Mouse (Mus musculus) spleen, postnatal 4 days (tissue): ENCODE measurements around the gene Tcf7.
A peak's percentile ranks its signal among the peaks of the same experiment; 100 is the strongest.

Source experiments
- DNase-seq, 2 experiments: peaks; one replicate each; pipeline ENCODE4 v3.0.0; 2022; ENCODE audit warnings: low spot score in 2 of 2

Gene Tcf7

DNA sequence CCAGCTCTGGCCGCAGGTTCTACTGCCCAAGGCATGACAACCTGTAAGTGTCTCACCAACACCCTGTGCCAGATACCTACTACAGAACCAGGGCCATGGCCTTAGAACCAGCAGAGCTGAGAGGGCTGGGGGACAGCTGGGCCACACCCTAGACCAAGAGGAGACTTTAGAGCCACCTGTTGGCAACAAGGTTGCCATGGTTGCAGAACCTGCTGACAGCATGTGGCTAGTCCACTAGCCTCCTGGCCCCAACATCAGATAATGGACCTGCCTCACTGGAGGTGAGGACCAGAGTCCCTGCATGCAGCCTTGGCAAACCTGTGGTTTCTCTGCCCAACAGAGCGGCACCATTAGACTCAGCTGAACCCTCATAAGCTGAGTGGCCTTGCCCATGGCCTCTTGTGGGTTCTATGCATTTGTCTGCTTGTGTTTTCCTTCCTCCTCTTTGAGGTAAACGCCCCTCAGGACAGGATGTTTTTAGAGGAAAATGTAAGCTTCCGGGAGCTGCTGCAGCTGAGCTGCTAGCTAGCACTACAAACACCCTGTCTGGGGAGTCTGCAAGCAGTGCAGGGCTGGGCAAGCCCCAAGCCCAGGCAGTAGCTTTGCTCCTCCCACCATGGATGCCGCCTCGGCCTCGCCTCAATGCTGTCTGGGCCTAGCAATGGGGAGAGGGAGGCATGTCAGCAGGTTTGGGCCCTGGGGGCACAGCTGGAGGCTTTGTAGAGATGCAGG lies 14.5 kb downstream of the Tcf7 start:
- DNase-seq, result peak in 1 of 2 experiments; percentile 45

DNA sequence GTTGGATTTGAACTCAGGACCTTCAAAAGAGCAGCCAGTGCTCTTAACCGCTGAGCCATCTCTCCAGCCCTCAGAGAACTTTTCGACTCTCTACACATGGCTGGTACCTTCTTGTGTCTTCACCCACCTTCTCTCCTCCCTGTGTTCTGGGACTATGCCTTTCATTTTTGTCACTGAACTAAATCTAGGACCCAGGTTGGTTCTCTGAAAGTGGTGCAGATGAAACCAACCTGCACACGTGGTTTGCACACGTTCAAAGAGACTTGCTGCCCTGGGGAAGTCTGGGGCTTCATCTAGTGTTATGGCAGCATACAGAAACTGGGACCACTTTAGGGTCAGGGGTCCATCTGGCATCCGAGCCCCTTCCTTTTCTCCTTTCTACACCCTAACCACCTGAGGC lies 15.5 kb downstream of the Tcf7 start:
- no peak for DNase-seq

DNA sequence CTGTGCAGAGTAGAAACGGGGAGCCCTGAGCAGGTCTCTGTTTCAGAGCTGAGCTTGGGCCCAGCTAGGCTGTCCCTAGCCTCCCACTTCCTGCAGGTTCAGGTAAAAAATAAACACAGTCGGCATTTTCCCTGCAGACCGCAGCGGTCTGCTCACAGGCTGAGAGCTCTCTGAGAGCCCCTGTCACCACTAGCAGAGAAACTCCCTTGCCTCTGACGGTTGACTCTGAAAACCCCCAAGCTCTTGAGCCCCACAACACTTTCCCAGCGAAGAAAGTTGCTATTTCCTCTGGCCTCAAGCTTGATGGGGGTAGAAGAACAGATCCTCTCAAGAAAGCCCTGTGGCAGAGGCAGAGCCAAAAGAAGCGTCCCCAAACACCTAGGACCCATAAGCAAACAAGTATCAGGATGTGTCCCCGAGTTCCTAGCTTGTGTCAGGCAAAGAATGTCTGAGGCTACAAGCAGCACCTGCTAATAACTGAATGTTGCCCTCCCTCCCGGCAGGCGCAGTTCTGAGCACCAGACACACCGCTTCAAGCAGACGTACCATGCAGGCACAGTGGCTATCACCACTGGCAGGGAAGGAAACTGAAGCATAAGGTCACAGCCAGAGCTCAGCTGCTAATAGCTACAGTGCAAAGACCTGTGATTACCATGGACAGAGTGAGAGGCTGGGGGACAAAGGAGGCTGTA lies 17.1 kb downstream of the Tcf7 start:
- DNase-seq, result peak in 1 of 2 experiments; percentile 59

DNA sequence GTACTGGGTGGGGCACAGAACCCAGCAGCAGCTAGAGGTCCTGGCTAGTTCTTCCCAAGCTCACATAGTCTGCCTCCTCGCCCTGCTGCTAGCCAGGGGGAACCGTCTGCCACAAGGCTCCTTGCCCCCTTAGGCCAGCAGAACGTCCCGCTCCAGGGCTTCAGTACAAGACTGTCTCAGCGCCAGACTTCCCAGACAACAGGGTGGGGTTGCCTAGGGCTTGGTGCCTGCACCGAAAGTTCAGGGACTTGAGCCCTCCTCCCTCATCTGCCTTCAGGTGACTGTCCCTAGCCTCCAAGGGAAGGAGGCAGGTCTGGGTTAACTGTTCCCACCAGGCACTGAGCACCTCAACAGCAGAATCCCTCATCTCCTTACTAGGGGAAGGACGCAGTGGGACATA lies 17.9 kb downstream of the Tcf7 start:
- peak in 1 of 2 experiments; percentile 61 for DNase-seq

DNA sequence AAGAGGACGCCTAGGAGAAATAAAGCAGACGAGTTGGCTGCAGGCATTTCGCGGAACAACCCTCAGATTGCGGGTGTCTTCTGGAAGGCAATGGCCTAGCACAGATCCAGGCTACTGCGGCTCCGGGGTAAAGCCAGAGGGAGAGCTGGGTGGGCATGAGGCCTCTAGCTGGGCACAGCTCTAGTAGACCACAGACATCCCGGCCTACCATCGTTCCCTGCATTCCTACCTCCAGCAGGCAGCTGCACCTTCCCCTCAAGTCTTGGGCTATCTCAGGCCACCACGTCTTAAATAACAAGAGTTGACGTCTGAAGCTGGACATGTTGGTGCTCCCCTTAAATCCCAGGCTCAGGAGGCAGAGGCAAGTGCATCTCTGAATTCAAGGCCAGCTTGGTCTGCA lies 20.5 kb downstream of the Tcf7 start:
- DNase-seq, result peak in 1 of 2 experiments; percentile 58

DNA sequence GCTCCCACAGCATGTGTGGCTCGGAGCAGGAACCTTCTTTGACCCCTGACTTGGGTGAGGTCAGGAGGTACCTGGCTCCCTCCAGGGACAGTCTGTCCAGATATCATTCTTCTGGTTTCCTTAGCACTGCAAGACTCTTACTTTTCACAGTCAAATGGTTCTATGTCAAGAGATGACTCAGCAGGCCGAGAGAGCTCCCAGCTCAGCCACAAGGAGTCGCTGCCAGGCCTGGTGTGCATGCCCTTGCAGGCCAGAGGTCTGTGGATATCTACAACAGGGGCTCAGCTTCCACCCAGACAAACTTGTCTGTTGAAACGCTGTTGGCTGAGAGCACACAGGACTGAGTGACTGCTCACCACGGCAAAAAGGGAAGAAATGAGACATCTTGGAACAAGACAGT lies 20.9 kb downstream of the Tcf7 start:
- DNase-seq, result peak; percentile 59 to 78

DNA sequence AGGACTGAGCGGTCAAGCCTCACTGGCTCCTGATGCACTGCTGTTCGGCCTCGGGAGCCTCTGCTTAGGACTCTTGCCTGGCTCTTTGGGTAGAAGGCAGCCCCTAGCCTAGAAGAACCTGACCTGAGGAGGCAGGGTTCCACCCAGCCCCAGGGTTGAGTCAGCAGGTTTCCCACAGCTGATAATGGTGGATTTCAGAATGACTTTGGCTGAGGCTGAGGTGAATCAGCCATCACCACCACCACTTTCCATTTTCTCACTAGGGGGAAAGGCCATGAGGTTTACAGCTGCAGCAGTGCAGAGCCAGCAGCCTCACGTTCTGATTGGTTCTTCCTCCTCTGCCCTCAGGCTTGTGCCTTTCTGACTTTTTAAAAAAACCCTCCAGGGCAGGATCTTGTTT lies 21.9 kb downstream of the Tcf7 start:
- no peak for DNase-seq

DNA sequence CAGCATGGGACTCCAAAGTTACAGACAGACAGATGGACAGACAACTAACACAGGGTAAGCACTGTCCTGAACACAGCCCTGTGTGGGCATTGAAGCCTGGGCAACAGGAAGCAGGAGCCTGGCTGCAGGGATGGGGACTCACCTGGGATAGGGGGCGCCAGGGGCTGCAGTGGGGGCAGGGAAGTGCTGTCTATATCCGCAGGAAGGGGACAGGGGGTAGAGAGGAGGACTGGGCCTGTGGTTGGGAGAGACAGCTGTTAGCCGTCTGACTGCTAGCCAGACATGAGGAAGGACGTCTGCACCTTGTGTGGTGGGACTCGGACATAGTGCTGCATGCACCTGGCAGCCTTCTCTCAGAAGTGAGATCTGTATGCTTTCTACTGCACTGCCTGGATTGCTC lies 24.1 kb downstream of the Tcf7 start:
- no peak for DNase-seq

DNA sequence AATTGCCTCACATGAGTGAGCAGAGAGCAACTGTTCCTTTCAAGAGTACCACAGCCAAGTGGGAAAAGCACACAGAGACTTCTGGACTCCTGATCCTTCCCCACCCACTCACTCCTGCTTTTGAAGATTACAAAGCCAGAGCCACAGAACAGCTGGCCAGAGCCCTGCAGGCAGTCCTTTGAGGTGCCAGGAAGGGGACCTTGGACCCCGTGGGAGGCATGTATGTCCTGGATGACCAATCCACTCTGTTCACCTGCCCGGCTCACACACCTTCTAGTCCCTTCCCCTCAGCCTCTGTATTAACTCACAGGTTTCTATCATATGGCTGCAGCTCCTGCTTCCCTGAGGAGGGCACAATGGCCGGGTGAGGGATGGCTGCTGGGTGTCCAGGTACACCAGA lies 25.4 kb downstream of the Tcf7 start:
- DNase-seq, result peak; percentile 10 to 55

DNA sequence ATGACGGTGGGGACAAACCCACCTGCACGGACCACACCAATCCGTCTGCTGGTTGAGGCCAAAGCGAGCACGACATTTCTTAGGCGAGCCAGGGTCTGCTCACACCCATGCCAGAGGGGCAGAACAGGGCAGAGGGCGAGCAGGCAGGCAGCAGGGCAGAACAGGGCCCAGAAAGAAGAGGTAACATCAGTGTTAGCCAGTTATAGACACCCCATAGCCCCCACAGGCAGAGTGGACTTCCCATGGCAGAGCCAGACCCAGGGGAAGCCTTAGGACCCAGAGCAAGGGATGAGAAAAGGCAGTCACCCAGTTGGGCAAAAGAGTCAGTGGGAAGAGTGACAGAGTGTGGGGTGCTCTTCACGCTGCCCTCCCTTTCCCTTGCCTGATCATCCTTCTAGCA lies 27.7 kb downstream of the Tcf7 start:
- DNase-seq, result peak; percentile 11 to 58

DNA sequence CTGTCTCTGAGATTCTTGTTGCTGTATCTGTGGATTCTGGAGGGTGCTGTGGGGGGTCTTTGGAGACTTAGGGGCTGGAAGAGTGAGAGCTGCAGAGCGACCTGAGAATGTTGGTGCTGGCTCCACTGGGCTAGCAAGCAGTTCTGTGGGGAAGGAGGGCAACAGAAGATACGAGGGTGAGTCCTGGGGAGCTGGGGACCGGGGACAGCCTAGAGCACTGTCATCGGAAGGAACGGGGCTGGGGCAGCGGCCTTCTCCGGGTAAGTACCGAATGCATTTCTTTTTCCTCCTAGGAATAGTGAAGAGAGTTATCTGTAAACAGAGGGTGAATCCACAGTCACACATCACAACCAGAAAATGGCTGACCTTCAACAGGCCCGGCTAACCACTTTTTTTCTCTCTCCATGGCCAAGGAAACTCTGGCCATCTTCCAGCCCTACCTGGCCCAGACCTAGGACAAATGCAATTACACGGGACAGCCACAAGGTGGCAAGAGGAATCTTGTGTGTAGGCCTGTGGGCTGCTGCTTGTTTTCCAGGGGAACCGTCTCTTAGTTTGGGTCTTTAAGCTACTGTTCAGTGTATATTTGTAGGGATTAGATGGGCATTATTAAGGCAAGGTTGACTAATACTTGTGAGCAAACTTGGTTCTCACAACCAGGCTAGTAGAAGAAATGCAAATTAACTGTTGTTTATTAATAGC lies 29.0 kb downstream of the Tcf7 start:
- DNase-seq, result peak; percentile 31 to 69

DNA sequence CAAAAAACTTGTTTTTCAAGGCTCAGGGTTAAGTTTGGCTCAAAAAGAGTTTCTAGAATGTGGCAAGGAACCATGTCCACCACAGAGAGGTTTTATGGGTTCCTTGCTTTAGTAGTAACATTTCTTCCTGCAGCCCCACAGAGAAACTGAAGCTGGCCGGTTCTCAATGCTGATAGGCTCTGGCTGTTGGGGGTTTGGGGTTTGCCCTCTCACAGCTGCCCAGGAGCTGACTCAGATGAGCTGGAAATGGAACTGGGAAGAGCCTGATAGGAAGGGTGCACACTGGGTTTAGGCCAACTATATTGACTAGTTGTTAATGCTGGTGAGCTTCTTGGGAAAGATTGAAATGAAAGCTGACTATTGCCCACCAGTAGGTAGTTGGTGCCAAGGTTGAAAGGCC lies 30.1 kb downstream of the Tcf7 start:
- DNase-seq, result peak in 1 of 2 experiments; percentile 10

DNA sequence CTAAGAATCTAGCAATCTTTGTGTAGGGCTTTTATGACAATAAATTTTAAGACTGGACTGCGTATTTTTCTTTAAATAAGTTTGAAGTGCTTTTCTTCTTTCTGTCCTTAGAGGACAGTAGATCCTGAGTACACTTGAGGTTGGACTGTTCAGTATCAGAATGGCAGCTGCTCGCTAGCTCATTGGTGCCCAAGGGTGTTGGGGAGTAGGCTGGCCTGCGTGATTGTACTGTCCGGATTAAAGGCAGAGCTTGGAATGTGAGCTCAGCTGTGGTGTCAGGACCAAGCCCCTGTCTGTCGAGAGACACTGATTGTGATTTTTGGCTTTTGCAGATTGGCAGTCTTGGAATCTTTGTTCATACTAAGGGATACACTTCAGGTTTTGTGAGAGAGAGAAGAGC lies 31.0 kb downstream of the Tcf7 start:
- DNase-seq, result no peak

DNA sequence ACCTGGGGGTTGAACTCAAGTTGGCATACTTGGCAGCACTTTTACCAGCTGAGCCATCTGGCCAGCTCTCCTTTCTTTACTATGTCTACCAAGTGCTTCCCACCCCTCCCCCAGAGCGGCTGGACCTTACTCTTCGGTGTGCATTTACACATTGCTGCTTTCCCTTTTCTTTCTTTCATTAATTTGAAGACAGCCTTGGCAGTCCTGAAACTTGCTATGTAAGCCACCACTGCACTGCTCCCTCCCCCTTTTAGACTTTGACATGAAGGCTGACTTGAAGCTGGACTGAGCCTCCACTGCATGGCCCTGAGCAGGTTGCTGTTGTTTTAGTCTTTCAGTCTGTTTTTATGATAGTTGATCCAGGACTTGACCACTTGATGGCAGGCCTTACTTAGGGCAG lies 33.4 kb downstream of the Tcf7 start:
- no peak for DNase-seq

DNA sequence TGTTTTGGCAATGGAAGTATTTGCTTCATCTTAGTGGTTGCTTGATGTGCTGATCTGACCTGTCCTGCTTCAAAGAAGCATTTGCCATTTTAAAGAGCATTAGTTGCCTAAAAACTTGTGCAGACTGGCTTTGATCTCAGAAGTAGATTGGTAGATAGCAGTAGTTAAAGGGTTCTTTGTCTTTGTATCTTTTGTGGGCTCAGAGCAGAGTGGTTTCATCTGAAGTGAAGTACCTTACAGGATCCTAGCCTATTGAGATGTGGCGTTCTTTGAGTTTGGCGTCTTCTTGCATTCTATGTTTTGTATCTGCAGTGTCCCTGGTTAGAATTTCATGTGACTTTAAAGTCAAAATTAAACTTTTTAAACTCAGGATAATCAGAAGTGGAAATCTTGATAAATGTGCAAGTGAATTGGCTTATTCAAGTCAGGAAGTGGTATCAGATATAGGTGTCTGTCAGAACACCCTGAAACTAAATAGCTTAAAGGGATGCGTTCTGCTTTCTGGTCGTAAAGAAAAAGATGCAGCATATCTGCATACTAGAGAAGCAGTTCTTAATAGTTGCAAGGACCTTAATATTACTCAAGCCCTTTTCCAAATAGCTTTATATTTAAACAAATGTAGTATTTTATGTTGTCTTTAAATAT lies 41.8 kb downstream of the Tcf7 start:
- DNase-seq, result no peak

DNA sequence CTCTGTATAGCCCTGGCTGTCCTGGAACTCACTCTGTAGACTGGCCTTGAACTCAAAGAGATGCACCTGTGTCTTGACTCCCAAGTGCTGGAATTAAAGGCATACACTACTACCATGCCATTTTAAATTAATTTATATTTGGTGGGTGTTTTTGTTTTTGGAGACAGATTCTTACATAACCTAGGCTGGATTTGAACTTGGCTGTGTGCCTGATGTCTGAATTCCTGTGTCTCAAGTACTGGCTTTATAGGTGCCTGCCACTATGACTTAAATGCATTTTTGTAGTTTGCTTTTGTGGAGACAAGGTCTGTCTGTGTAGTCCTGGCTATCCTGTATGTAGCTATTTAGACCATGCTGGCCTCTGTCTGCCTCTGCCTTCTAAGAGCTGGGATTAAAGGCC lies 48.3 kb downstream of the Tcf7 start:
- no peak for DNase-seq

DNA sequence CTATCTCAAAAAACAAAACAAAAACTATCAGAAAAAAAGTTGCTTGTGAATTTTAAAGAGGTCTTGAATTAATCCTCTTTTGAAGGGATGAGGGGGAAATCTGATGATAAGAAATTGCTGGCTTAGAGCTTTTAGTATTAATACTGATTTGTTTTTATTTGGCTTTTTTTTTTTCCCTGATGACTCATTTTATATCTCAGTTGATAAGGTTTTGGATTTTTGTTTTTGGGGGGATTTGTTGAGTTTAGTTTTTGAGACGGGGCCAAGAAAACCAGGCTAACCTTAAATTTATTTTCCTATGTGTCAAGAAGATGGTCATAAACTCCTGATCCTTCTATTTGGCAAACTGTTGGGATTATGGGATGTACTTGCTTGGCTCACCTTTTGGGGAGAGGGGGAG lies 48.9 kb downstream of the Tcf7 start:
- DNase-seq, result no peak

DNA sequence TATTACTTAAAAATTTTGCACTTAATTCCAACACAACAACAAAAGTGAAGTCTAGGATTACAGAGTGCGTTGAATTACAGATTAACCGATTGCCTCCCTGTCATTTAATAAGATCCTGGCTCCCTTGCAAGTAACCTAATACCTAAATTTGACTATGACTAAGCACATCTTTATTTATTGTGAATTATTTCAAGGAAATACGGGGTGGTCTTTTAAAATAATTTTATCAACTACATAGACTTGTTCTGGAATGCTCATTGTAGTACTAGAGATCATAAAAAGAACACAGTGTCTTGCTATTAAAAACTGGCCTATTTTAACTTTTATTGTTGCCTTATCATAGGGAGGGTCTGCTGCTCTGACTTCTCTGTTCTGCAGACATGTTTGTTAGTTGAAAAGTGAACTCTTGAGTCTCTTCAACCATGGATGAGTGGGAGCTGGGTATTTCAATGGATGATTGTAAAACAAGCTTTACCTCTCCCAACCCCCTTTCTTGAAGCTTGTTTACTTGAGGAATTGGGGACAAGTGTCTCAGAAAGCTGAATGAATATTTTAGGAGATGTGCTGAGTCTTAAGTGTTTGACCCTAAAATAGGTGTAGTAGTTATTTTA lies 49.7 kb downstream of the Tcf7 start:
- DNase-seq, result peak in 1 of 2 experiments; percentile 7

DNA sequence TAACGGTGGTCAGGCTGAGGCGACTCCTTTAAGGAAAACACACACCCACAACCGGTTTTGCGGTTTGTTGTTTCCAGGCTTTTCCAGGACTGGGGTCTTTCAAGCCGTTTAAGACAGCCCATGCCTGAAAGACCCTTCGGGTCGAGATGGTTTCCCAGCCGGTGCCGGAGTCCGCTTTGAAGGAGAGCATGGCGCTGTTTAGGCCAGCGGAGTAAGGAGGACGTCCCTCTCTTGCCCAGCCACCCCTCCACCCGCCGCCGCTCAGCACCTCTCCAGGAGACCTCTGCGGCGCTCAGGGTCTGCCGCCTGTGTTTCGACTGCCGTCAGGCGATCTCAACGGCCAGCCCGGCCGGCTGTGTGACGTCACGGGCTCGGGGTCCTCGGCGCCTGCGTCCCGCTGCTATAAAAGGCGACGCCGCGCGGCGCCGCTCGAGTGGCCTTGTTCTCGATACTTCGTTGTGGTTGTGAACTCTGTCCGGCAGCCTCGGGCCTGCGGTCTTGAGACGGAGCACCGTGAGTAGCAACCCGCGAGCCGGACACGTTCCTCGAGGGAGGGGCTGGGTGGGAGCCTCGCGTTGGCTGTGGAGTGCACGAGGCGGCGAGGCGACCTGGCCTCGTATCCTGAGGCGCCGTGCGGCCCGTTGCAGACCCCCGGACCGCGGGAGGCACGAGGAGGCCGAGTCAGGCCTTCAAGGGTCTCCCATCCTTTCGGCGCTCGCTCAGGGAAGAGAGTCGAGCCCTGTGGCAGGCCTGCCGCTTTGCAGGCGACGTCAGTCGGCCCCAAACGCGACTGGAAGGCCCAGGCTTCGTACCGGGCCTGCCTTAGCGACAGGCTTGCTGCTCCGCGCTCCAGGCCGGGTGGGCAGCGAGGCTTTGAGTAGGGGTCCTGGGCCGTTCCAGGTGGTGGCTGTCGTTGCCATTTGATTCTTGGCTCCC lies 50.9 kb downstream of the Tcf7 start, which contains the start of gene Skp1a:
TSS of gene Skp1a (plus strand) at position 390 of the 936 bp plus-strand sequence.
- DNase-seq, result peak; percentile 95 to 99

DNA sequence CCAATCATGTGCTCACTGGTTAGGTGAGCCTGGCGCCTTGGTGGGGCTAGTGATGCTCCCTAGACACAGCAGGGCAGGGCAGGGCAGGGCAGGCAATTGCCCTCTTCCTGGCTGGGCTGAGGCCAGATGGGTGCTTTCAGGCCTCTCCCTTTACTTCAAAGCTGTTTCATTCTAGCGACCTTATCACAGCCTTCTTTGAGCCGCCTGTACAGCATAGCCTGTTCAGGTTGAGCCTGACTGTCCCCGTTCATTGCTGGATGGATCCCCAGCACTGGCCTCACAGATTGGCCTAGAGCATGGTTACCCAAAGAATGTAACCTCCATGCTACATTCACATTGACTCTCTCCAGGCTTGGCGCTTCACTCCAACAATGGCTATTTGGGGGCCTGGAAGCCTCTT lies 52.1 kb downstream of the Tcf7 start:
- DNase-seq, result peak in 1 of 2 experiments; percentile 61
